Mouse (Mus musculus): Measurements from ENCODE around the gene Ciz1. TPM values are rescaled to one million over a fixed set of nuclear protein-coding genes. Genes with fewer than 3 reads are reported as not detected.

Gene Ciz1
- total RNA-seq, 2 experiments from 2014 or later = 41.0 to 140 TPM

GRCm38 (mm10) chr2:32363376-32364106 lies 11.4 kb downstream of the Ciz1 start:
- ATAC-seq (replicated peaks; ENCODE audit: low FRiP score, low TSS enrichment, poor library complexity, severe bottlenecking) = 0 out of 2 replicates have a peak, but pooled peaks have one; percentile 3

- no peak for ATAC-seq (replicated peaks; ENCODE audit: low FRiP score, low TSS enrichment, poor library complexity, severe bottlenecking)
These were observed 12.0 kb downstream of the Ciz1 start for GRCm38 (mm10) chr2:32364121-32364520.

GRCm38 (mm10) chr2:32367315-32367714 lies 15.2 kb downstream of the Ciz1 start:
- ATAC-seq (replicated peaks; ENCODE audit: low FRiP score, low TSS enrichment, poor library complexity, severe bottlenecking) = no peak

- ATAC-seq (replicated peaks; ENCODE audit: low FRiP score, low TSS enrichment, poor library complexity, severe bottlenecking) = no peak
These were observed 22.1 kb downstream of the Ciz1 start for GRCm38 (mm10) chr2:32374191-32374590.

- ATAC-seq (replicated peaks; ENCODE audit: low FRiP score, low TSS enrichment, poor library complexity, severe bottlenecking) = no peak
These were observed 23.3 kb downstream of the Ciz1 start for GRCm38 (mm10) chr2:32375317-32375940.

GRCm38 (mm10) chr2:32376963-32377362 lies 24.8 kb downstream of the Ciz1 start:
- no peak for ATAC-seq (replicated peaks; ENCODE audit: low FRiP score, low TSS enrichment, poor library complexity, severe bottlenecking)

GRCm38 (mm10) chr2:32380001-32380500 lies 27.9 kb downstream of the Ciz1 start:
- no peak for ATAC-seq (replicated peaks; ENCODE audit: low FRiP score, low TSS enrichment, poor library complexity, severe bottlenecking)

- ATAC-seq (replicated peaks; ENCODE audit: low FRiP score, low TSS enrichment, poor library complexity, severe bottlenecking) = no peak
These were observed 29.1 kb downstream of the Ciz1 start for GRCm38 (mm10) chr2:32381141-32381774.

- peak; percentile 89 for ATAC-seq (replicated peaks; ENCODE audit: low FRiP score, low TSS enrichment, poor library complexity, severe bottlenecking)
These were observed 29.7 kb downstream of the Ciz1 start, which contains the start of gene 1110008P14Rik for GRCm38 (mm10) chr2:32381775-32382223. TSS of gene 1110008P14Rik (minus strand) at chr2:32381938.

GRCm38 (mm10) chr2:32382689-32383088 lies 30.6 kb downstream of the Ciz1 start:
- no peak for ATAC-seq (replicated peaks; ENCODE audit: low FRiP score, low TSS enrichment, poor library complexity, severe bottlenecking)

- no peak for ATAC-seq (replicated peaks; ENCODE audit: low FRiP score, low TSS enrichment, poor library complexity, severe bottlenecking)
These were observed 35.8 kb downstream of the Ciz1 start, which contains the start of gene Lcn2 for GRCm38 (mm10) chr2:32387706-32388490. TSS of gene Lcn2 (minus strand) at chr2:32388252.

- no peak for ATAC-seq (replicated peaks; ENCODE audit: low FRiP score, low TSS enrichment, poor library complexity, severe bottlenecking)
These were observed 37.0 kb downstream of the Ciz1 start for GRCm38 (mm10) chr2:32389157-32389556.

GRCm38 (mm10) chr2:32390871-32391270 lies 38.7 kb downstream of the Ciz1 start:
- no peak for ATAC-seq (replicated peaks; ENCODE audit: low FRiP score, low TSS enrichment, poor library complexity, severe bottlenecking)

GRCm38 (mm10) chr2:32392063-32392462 lies 39.9 kb downstream of the Ciz1 start:
- no peak for ATAC-seq (replicated peaks; ENCODE audit: low FRiP score, low TSS enrichment, poor library complexity, severe bottlenecking)

- ATAC-seq (replicated peaks; ENCODE audit: low FRiP score, low TSS enrichment, poor library complexity, severe bottlenecking) = peak; percentile 42; the same call in 1 of the 2 replicates
These were observed 42.8 kb downstream of the Ciz1 start for GRCm38 (mm10) chr2:32394973-32395372.

- peak; percentile 78 for ATAC-seq (replicated peaks; ENCODE audit: low FRiP score, low TSS enrichment, poor library complexity, severe bottlenecking)
These were observed 43.4 kb downstream of the Ciz1 start, which contains the start of gene Ptges2 for GRCm38 (mm10) chr2:32395484-32395945. TSS of gene Ptges2 (plus strand) at chr2:32395896.

- peak; percentile 84 for ATAC-seq (replicated peaks; ENCODE audit: low FRiP score, low TSS enrichment, poor library complexity, severe bottlenecking)
These were observed 44.0 kb downstream of the Ciz1 start for GRCm38 (mm10) chr2:32395946-32396621.

GRCm38 (mm10) chr2:32396695-32397094 lies 44.6 kb downstream of the Ciz1 start:
- 0 out of 2 replicates have a peak, but pooled peaks have one; percentile 1 for ATAC-seq (replicated peaks; ENCODE audit: low FRiP score, low TSS enrichment, poor library complexity, severe bottlenecking)

GRCm38 (mm10) chr2:32404663-32405062 lies 52.5 kb downstream of the Ciz1 start:
- ATAC-seq (replicated peaks; ENCODE audit: low FRiP score, low TSS enrichment, poor library complexity, severe bottlenecking) = peak; percentile 75

Measured in megakaryocyte-erythroid progenitor cell, adult 5-6 weeks (primary cell).